Mouse (Mus musculus): Measurements from ENCODE around the gene Ugt1a6a.
"Not testable (repeated sequence)": the region's sequence is repeated elsewhere in the genome, so short reads cannot be mapped to it uniquely, and the experiment has no call there.

The Ugt1a6a gene

DNA sequence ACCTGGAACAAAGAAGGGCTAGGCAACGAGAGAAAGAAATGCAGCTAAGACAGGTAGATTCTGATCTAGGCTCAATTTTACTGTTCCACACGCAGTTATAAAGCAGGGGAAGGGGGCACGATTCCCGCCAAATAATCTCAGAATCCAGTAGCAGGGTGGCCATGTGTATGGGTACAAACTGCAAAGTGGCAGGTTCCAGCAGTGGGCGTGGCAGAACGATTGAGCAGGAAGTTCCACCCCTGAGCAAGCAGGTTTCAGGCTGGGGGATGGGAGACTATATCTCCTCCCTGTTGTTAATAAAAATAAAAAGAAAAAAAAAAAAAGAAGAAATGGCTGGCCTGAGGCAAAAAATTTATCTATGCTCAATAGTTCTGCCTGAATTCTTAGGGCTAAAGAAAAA lies 21.8 kb upstream of the Ugt1a6a start:
- not testable (repeated sequence) for H3K36me3 ChIP-seq (ENCODE audit: control insufficient read depth, insufficient read depth, low read length, poor library complexity, severe bottlenecking); H3K27me3 ChIP-seq (ENCODE audit: control insufficient read depth, insufficient read depth, low read length, poor library complexity, severe bottlenecking); DNase-seq (ENCODE audit: low read depth, low spot score)

DNA sequence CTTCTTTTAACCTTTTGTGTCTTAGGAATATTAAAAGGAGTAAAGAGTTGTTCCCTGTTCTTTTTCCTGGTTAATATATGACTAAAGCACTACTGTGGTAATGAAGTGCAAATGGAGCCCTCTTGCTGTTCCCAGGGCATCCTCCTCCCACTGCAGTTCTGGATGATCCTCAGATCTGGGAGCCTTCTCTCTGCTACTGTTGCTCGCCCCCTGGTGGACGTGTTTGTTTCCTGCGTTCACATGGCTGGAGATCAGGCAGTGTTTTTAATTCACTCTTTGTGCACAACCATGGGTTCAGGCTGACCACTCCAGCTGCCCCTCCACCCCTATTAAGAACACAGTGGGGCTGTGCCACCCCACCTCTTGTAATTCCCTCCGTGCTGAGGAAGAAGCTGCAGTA lies 14.1 kb upstream of the Ugt1a6a start:
- H3K36me3 ChIP-seq (ENCODE audit: control insufficient read depth, insufficient read depth, low read length, poor library complexity, severe bottlenecking); DNase-seq (ENCODE audit: low read depth, low spot score); H3K27me3 ChIP-seq (ENCODE audit: control insufficient read depth, insufficient read depth, low read length, poor library complexity, severe bottlenecking): not testable (repeated sequence)

DNA sequence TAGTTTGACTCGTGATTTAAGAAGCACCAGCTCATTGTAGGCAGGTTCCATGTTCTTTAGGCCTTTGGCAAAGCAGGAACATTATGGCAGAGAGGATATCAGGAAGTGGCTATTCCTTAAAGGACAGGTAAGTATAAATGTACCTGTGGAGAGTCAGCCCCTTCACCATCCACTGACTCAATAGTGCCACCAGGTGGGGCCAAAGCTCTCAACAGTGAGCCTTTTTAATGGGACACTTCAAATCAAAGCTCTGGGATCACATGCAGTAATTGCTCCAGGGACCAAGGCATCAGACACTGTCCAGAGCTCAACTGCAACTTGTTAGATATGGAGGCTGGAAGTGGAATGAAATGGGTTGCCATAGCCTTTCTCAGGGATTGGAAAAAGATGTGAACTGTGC lies 13.1 kb upstream of the Ugt1a6a start:
- H3K36me3 ChIP-seq (ENCODE audit: control insufficient read depth, insufficient read depth, low read length, poor library complexity, severe bottlenecking); H3K27me3 ChIP-seq (ENCODE audit: control insufficient read depth, insufficient read depth, low read length, poor library complexity, severe bottlenecking): not testable (repeated sequence)
- peak; percentile 11 for DNase-seq (ENCODE audit: low read depth, low spot score)

DNA sequence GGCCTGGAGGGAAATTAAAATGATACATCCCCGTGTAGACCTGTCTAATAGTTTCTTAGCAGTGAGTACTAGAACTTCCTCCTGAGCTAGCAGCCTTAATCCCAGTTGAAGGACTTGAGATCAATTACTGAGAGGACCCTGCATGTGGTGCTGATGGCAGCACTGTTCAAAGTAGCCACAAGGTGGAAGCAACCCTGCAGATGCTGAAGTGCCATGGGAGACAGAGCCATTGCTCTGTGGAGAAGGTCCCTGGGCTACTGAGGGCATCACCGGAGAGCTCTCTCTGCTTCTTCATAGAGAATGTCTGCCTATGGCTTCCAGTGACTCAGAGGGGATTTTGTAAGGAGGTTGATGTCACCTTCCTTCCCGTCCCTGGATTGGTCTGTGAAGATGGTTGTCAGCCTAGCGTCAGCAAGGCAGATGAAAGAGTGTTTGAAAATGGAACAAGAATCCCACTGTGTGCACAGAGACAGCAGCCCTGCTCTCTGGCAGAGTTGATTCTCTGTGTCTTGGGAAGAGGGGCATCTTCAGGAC lies 8.7 kb upstream of the Ugt1a6a start:
- not testable (repeated sequence) for DNase-seq (ENCODE audit: low read depth, low spot score); H3K36me3 ChIP-seq (ENCODE audit: control insufficient read depth, insufficient read depth, low read length, poor library complexity, severe bottlenecking); H3K27me3 ChIP-seq (ENCODE audit: control insufficient read depth, insufficient read depth, low read length, poor library complexity, severe bottlenecking)

DNA sequence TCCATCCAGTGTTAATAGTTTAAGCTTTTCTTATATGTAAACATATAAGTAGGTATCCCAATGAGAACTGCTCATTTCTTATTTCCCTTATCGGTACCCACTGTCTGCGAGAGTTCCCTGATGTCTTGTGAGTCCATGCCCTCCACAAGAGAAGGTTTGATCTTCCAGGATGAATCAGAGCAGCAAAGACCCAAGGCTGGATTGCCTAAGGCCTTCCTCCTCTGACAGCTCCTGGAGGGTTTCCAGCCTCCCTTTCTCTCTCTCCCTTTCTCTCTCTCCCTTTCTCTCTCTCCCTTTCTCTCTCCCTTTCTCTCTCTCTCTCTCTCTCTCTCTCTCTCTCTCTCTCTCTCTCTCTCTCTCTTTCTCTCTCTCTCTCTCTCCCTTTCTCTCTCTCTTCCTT lies 5.5 kb upstream of the Ugt1a6a start:
- DNase-seq (ENCODE audit: low read depth, low spot score); H3K36me3 ChIP-seq (ENCODE audit: control insufficient read depth, insufficient read depth, low read length, poor library complexity, severe bottlenecking); H3K27me3 ChIP-seq (ENCODE audit: control insufficient read depth, insufficient read depth, low read length, poor library complexity, severe bottlenecking): not testable (repeated sequence)

DNA sequence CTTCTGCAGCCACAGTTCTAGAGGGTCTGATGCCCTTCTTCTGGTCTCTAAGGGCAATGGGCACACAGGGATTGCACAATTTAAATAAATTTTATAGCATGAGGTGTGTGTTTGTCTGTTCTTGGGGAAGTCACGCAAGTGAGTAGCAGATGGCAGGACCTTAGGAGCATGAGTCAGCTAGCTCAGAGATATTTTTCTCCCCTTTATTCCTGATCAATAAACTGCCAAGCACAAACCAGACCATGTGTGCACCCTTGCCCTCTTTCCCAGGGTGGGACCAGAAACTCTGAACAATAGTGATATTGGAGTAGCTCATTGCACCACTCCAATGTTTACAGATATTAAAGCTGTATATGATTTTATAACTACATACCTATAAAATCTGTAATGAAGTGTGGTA lies 4.4 kb upstream of the Ugt1a6a start:
- DNase-seq (ENCODE audit: low read depth, low spot score); H3K27me3 ChIP-seq (ENCODE audit: control insufficient read depth, insufficient read depth, low read length, poor library complexity, severe bottlenecking); H3K36me3 ChIP-seq (ENCODE audit: control insufficient read depth, insufficient read depth, low read length, poor library complexity, severe bottlenecking): not testable (repeated sequence)

DNA sequence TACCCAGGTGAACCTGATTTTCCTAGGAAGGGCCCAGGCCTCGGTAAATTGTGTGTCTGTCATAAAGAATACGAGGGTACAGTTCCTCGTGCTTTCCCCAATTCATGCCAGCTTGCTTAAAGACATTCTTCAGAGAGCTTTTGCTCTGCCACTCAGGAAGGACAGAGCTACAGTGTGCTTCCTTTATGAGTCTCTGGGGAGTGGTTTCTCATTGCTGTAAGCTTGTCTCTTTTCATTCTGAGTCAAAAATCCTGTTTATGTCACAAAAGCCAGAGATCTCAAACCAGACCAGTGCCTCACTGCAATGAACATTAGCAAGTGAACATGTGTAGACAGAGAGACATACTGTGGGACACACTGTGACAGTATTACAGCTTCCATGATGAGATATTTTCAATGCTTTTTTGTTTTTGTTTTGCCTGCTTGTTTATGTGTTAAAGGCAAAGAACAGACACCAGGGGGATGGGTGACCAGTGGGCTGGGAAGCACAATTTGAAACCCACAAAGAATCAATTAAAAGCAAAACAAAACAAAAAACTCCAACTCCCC lies 627 bp upstream of the Ugt1a6a start:
- Histone ChIP-seq H3K36me3 (ENCODE audit: control insufficient read depth, insufficient read depth, low read length, poor library complexity, severe bottlenecking) (no peaks in the 10 kb centered on the region), H3K27me3 (ENCODE audit: control insufficient read depth, insufficient read depth, low read length, poor library complexity, severe bottlenecking) (no peaks in the 10 kb centered on the region)
- DNase-seq (ENCODE audit: low read depth, low spot score) = no peak

DNA sequence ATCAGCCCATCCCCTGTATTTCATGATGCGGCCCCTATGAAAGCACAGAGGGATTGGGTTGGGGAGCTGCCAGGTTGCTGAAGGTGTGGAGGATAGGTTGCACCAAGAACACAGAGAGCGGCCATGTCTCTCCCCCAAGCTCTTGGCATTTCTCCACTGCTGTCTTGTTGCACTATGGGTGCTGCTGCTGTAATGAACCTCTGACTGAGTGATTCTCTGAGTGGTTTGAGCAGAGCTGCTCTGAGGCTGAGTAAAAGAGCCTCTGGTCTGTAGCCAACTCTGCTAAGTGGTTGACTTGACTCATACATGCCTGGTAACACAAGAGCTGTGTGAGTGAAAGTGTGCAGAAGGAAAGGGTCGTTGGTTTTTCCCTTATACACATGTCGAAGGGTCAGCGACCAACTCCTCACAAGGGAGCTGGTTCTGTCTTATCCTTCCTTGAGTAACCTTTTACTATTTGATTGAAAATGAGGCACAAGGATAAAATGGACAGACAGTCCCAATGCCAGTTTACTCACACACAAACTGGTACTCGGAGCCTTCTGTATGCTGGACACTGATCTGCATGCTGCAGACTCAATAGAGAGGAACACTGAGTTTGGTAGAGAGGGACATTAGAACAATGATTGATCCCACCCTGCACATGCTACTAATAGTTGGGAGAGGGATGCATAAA lies 758 bp downstream of the Ugt1a6a start:
- not testable (repeated sequence) for H3K27me3 ChIP-seq (ENCODE audit: control insufficient read depth, insufficient read depth, low read length, poor library complexity, severe bottlenecking); DNase-seq (ENCODE audit: low read depth, low spot score); H3K36me3 ChIP-seq (ENCODE audit: control insufficient read depth, insufficient read depth, low read length, poor library complexity, severe bottlenecking)

DNA sequence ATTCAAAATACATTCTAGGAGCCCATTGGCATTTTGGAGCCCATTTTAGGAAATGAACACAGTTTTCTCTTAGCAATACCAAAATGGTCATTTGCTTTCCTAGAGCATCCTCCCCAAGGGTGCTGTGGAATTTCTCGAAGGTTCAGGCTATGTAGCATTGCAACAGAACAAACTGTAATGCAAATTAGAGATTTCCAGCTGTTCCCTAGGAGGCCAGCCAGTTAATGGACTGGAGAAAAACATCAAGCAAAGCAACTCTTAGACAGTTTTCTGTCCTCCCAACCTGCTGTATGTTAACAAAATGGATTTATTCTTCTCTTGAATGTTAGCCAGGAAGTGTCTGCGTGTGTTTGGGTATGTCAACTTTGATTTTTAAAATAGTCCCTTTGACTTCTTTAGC lies 2.0 kb downstream of the Ugt1a6a start:
- no peak for DNase-seq (ENCODE audit: low read depth, low spot score)
- Histone ChIP-seq H3K27me3 (ENCODE audit: control insufficient read depth, insufficient read depth, low read length, poor library complexity, severe bottlenecking) (no peaks in the 10 kb centered on the region), H3K36me3 (ENCODE audit: control insufficient read depth, insufficient read depth, low read length, poor library complexity, severe bottlenecking) (no peaks in the 10 kb centered on the region)

DNA sequence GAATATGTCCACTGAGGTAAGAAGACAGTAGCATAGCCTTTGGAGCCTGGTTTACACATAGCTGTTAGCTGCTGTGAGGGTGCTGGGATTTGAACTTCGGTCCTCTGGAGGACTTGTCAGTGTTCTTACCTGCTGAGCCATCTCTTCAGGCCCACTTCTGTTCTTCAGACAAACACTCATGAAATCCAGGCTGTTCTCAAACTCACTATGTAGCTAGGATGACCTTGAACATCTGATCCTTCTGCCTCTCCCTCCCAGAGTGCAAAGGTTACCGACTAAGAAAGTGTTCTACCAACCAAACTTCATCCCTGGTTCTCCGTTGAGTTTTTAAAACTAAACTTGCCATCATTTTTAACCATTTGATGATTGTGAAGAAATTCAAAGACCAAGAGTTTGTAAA lies 2.7 kb downstream of the Ugt1a6a start:
- Histone ChIP-seq H3K36me3 (ENCODE audit: control insufficient read depth, insufficient read depth, low read length, poor library complexity, severe bottlenecking) (no peaks in the 10 kb centered on the region), H3K27me3 (ENCODE audit: control insufficient read depth, insufficient read depth, low read length, poor library complexity, severe bottlenecking) (no peaks in the 10 kb centered on the region)
- DNase-seq (ENCODE audit: low read depth, low spot score) = no peak

DNA sequence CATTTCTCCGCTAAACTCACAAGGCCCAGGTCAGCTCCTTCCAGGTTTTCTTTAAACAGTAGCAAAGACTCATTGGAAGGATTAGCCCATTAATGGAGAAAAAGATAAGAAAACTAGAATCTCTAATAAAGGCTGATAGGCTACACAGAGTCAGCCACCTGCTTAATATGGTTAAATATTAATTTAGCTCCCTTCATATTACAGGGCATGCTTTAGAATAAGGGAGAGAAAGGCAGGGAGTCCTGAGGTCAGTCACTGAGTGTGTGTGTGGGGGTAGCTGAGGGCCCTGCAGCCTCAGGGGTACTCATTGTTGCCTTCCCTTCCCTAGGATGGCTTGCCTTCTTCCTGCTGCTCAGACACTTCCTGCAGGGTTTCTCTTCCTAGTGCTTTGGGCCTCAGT lies 3.5 kb downstream of the Ugt1a6a start:
- no peaks in the 10 kb centered on the region for H3K27me3 ChIP-seq (ENCODE audit: control insufficient read depth, insufficient read depth, low read length, poor library complexity, severe bottlenecking)
- no peak for DNase-seq (ENCODE audit: low read depth, low spot score)
- H3K36me3 ChIP-seq (ENCODE audit: control insufficient read depth, insufficient read depth, low read length, poor library complexity, severe bottlenecking) = no peaks in the 10 kb centered on the region

DNA sequence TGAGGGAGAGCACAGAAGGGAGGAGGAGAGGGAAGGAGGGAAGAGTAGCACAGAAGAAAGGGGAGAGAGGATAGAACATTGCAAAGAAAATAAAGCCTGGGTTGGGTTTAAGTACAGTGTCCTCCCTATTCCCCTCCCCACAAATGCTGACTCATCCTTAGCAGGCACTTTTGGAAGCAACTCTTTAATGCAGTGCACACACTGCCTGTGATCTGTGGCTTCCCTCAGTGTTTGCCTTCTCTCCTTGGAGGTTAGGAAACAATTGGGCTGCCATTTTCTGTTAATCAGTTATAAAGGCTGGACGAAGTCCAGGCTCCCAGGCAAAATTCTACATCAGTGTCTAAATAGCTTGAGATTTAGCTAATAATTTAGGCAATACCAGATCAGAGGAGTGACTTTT lies 5.9 kb downstream of the Ugt1a6a start:
- not testable (repeated sequence) for H3K36me3 ChIP-seq (ENCODE audit: control insufficient read depth, insufficient read depth, low read length, poor library complexity, severe bottlenecking); DNase-seq (ENCODE audit: low read depth, low spot score)

DNA sequence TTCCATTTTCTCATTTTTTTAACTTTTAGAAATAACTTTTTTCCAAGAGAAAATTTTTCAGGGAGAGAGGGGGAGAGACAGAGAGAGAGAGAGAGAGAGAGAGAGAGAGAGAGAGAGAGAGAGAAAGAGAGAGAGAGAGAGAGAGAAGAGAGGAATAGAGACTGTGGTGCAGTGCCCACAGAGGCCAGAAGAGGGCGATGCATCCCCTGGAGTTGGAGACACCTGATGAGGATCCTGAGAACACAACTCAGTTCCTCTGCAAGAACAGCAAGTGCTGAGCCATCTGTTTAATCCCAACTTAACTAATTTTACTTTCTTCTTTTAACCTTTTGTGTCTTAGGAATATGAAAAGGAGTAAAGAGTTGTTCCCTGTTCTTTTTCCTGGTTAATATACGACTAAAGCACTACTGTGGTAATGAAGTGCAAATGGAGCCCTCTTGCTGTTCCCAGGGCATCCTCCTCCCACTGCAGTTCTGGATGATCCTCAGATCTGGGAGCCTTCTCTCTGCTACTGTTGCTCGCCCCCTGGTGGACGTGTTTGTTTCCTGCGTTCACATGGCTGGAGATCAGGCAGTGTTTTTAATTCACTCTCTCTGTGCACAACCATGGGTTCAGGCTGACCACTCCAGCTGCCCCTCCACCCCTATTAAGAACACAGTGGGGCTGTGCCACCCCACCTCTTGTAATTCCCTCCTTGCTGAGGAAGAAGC lies 9.5 kb downstream of the Ugt1a6a start:
- H3K36me3 ChIP-seq (ENCODE audit: control insufficient read depth, insufficient read depth, low read length, poor library complexity, severe bottlenecking); H3K27me3 ChIP-seq (ENCODE audit: control insufficient read depth, insufficient read depth, low read length, poor library complexity, severe bottlenecking): not testable (repeated sequence)
- DNase-seq (ENCODE audit: low read depth, low spot score) = peak; percentile 57

More for the DNA sequence above, 5.9 kb downstream of the Ugt1a6a start:
- not testable (repeated sequence) for H3K27me3 ChIP-seq (ENCODE audit: control insufficient read depth, insufficient read depth, low read length, poor library complexity, severe bottlenecking)

DNA sequence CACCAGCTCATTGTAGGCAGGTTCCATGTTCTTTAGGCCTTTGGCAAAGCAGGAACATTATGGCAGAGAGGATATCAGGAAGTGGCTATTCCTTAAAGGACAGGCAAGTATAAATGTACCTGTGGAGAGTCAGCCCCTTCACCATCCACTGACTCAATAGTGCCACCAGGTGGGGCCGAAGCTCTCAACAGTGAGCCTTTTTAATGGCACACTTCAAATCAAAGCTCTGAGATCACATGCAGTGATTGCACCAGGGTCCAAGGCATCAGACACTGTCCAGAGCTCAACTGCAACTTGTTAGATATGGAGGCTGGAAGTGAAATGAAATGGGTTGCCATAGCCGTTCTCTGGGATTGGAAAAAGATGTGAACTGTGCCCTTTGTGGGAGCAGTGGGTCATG lies 10.7 kb downstream of the Ugt1a6a start:
- not testable (repeated sequence) for H3K36me3 ChIP-seq (ENCODE audit: control insufficient read depth, insufficient read depth, low read length, poor library complexity, severe bottlenecking); H3K27me3 ChIP-seq (ENCODE audit: control insufficient read depth, insufficient read depth, low read length, poor library complexity, severe bottlenecking)
- DNase-seq (ENCODE audit: low read depth, low spot score) = peak; percentile 5

DNA sequence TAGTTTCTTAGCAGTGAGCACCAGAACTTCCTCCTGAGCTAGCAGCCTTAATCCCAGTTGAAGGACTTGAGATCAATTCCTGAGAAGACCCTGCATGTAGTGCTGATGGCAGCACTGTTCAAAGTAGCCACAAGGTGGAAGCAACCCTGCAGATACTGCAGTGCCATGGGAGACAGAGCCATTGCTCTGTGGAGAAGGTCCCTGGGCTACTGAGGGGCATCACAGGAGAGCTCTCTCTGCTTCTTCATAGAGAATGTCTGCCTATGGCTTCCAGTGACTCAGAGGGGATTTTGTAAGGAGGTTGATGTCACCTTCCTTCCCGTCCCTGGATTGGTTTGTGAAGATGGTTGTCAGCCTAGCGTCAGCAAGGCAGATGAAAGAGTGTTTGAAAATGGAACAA lies 15.5 kb downstream of the Ugt1a6a start:
- not testable (repeated sequence) for DNase-seq (ENCODE audit: low read depth, low spot score); H3K36me3 ChIP-seq (ENCODE audit: control insufficient read depth, insufficient read depth, low read length, poor library complexity, severe bottlenecking); H3K27me3 ChIP-seq (ENCODE audit: control insufficient read depth, insufficient read depth, low read length, poor library complexity, severe bottlenecking)
